Mouse (Mus musculus) thymus, postnatal 0 days (tissue): ENCODE measurements around the gene Tet2. TPM values are rescaled to one million over a fixed set of nuclear protein-coding genes. Genes with fewer than 3 reads are reported as not detected.
A peak's percentile ranks its signal among the peaks of the same experiment; 100 is the strongest.

ENCODE experiments used
- DNase-seq: peaks from one replicate; pipeline ENCODE4 v3.0.0-alpha.2; 2015; ENCODE audit warnings: low spot score
- polyA plus RNA-seq: library from polyadenylated mRNA; unstranded; fragments of >200 nt; fragmentation: Nextera tagmentation; extraction: Ambion mirVana; gene quantifications from 2 replicates; pipeline ENCODE4 v1.2.1, GENCODE M21; 2015

Gene Tet2
- polyA plus RNA-seq, 1 experiment from 2014 or later = 10.4 TPM

GRCm38 (mm10) chr3:133522289-133522688 is 22.6 kb downstream of the Tet2 start:
- DNase-seq = no peak

GRCm38 (mm10) chr3:133518801-133519200 is 26.1 kb downstream of the Tet2 start:
- no peak for DNase-seq

- no peak for DNase-seq
Observed at GRCm38 (mm10) chr3:133518116-133518515, 26.8 kb downstream of the Tet2 start.

GRCm38 (mm10) chr3:133517406-133517805 is 27.5 kb downstream of the Tet2 start:
- DNase-seq = no peak

- no peak for DNase-seq
Observed at GRCm38 (mm10) chr3:133516137-133516536, 28.8 kb downstream of the Tet2 start.

- DNase-seq = no peak
Observed at GRCm38 (mm10) chr3:133515204-133515969, 29.6 kb downstream of the Tet2 start.

GRCm38 (mm10) chr3:133514290-133514689 is 30.6 kb downstream of the Tet2 start:
- DNase-seq = no peak

GRCm38 (mm10) chr3:133513475-133513874 is 31.5 kb downstream of the Tet2 start:
- no peak for DNase-seq

GRCm38 (mm10) chr3:133510368-133510767 is 34.6 kb downstream of the Tet2 start:
- peak; percentile 25 for DNase-seq

GRCm38 (mm10) chr3:133509796-133510195 is 35.1 kb downstream of the Tet2 start:
- no peak for DNase-seq

- DNase-seq = no peak
Observed at GRCm38 (mm10) chr3:133508881-133509280, 36.1 kb downstream of the Tet2 start.

- no peak for DNase-seq
Observed at GRCm38 (mm10) chr3:133506289-133506954, 38.5 kb downstream of the Tet2 start.

GRCm38 (mm10) chr3:133496953-133497352 is 48.0 kb downstream of the Tet2 start:
- DNase-seq = no peak

- no peak for DNase-seq
Observed at GRCm38 (mm10) chr3:133491370-133491769, 53.6 kb downstream of the Tet2 start.

GRCm38 (mm10) chr3:133488022-133488725 is 56.8 kb downstream of the Tet2 start:
- DNase-seq = no peak

GRCm38 (mm10) chr3:133482887-133483286 is 62.1 kb downstream of the Tet2 start:
- no peak for DNase-seq

- DNase-seq = no peak
Observed at GRCm38 (mm10) chr3:133478987-133479386, 66.0 kb downstream of the Tet2 start.

GRCm38 (mm10) chr3:133473781-133474180 is 71.2 kb downstream of the Tet2 start:
- no peak for DNase-seq

- no peak for DNase-seq
Observed at GRCm38 (mm10) chr3:133471101-133471500, 73.8 kb downstream of the Tet2 start.

GRCm38 (mm10) chr3:133468883-133469282 is 76.1 kb downstream of the Tet2 start:
- no peak for DNase-seq

- DNase-seq = no peak
Observed at GRCm38 (mm10) chr3:133463233-133463632, 81.7 kb downstream of the Tet2 start.

GRCm38 (mm10) chr3:133462485-133462884 is 82.5 kb downstream of the Tet2 start:
- no peak for DNase-seq
